Mouse (Mus musculus): ENCODE data around the gene Sema4f. TPM values are rescaled to one million over a fixed set of nuclear protein-coding genes. Genes with fewer than 3 reads are reported as not detected.

The Sema4f gene
- 10 to 100 TPM; 37.5 to 40.6 TPM for total RNA-seq (2021)

DNA sequence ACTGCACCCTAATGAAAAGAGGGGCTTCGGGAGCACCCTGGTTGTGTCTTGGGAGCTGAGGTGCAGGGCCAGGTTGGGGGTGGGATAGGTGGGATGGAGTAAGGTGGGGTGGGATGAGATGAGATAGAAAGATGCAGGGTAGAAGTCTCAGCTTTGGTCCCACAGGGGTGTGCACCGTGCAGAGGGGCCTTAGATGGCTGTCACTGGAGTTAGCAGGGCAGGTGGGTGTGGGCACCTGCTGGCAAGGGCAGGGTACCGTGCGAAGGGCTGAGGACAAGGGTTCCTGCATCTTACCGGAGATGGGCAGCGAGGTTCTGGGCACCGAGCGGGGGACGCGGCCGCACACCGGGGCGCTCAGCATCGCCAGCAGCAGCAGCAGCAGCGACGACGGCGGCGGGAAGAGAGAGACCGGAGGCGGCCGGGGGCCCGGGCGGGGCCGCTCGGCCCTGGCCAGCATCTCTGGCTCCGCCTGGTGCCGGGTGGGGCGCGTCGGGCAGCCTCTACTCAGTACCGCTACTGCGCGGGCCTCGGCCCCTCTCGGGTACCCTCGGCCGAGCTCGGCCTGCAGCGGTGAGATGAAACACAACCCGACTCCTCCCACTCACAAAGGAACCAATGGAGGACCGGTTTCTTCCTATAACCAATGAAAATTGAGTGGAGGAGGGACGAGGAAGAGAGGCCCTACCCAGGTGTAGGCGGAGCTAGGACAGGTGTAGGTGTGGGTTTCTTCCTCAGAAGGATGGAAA is at the start of gene Sema4f:
TSS of gene Sema4f (minus strand) at position 603 of the 746 bp plus-strand sequence.
- peak; percentile 78 to 95 for DNase-seq (ENCODE audit: low spot score in 2 of 2)
- intact Hi-C loops (cut with DNase I) = no loop called here

DNA sequence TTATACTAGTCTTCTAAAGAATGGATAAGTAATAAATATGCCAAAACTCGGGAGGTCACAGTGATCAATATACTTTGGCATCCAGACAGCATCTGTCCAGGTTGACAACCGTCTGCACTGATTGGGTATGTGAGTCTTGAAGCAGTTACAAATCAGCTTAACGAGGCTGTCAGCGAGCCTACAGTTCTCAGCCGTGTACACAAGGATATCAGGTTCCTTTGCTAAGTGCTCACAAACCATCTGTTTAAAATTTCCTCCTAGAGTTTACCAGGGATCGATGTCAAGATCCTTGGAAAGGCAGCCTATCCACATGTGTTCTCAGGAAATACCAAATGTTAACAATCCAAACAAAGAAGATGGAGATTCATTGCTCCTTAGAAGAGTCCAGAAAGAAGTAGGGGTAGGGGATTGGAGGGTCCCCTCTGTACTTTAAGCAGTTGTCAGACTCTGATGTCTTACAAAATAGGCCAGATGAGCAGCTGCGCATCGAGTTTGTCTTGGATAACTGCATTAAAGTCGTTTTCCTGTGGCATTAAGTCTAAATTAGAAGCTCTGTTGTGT is 47.9 kb upstream of the Sema4f start:
- no peak for DNase-seq (ENCODE audit: low spot score in 2 of 2)
- intact Hi-C loops (cut with DNase I) = no loop called here

DNA sequence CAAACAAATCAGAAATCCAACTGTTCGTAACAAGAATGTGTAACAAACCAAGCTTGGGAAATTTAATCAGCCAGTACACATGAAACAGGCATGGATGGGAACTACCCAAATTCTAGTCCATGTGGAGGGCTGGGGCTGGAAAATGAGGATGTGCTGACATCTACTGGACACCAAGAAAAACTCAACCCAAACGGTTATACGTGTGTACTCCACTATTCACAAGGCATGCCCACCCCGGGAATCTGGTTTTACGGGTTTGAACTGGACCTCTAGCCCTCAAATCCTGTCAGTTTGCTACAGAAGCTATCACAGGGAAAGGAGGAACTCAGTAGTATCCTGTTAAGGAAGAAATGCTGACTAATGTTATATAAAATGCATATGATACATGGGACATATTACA is 31.5 kb upstream of the Sema4f start:
- DNase-seq (ENCODE audit: low spot score in 2 of 2) = peak; percentile 63 to 82
- intact Hi-C loops (cut with DNase I) = loop anchor here (1.0 to 2.0 kb wide), 3 partner anchors 54 to 231 kb away; no protein-coding TSS in a partner anchor

DNA sequence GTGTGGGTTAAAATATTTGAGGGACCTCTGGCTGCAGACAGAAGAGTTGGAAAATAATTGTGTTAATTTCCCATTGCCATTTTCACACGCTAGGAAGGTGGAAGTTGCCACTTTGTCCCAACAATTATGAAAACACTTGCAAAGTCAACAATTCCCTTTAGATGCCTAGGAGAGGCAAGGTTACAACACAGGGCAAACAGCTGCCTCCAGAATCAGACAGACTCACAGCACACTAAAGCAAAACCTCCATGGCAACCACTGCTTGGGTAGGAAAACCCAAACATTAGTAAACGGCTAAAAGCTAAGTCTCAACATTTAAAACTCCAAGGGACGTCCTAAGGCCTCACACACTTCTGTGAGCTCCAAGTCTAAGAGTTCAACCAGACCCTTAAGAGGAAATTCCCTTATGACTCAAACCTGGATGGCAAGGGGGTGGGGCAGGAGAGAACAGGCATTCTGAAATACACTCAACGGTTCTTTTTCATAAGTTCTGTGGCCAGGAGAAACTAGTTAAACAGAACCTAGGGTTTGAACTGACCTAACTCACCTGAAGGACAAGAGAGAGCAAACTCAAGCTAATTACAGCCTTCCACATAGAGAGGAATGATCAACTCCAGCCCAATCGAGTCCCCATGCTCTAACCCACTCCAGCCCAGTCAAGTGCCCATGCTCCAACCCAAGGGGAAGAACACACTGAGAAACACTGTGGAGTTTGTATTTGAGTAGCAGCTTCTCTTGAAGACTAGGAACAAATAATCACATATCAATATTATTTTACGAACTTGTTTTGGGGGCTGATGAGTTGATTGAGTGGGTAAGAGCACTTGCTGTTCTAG is 29.9 kb upstream of the Sema4f start:
- no peak for DNase-seq (ENCODE audit: low spot score in 2 of 2)
- intact Hi-C loops (cut with DNase I) = loop anchor here (2.0 kb wide), 2 partner anchors 53 to 61 kb away; no protein-coding TSS in a partner anchor

DNA sequence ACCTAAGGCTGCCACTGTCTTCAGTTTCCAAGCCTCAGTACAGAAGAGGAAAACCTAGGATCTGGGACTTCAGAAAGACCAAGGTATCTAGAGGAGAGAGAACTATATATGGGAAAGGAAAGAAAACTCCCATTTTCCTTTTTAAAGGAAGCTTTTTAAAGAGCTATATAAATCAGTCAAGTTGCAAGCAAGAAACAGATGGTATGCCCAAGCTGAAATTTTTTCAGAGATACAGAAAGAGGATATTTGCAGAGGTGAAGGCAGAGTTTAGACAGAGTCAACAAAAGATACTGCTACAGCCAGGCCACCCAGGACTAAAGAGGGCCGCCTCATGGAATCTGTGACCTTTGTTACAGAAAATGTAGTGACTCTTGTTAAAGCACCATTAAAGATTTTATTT is 22.1 kb upstream of the Sema4f start:
- DNase-seq (ENCODE audit: low spot score in 2 of 2) = peak in 1 of 2 experiments; percentile 55
- intact Hi-C loops (cut with DNase I) = no loop called here

DNA sequence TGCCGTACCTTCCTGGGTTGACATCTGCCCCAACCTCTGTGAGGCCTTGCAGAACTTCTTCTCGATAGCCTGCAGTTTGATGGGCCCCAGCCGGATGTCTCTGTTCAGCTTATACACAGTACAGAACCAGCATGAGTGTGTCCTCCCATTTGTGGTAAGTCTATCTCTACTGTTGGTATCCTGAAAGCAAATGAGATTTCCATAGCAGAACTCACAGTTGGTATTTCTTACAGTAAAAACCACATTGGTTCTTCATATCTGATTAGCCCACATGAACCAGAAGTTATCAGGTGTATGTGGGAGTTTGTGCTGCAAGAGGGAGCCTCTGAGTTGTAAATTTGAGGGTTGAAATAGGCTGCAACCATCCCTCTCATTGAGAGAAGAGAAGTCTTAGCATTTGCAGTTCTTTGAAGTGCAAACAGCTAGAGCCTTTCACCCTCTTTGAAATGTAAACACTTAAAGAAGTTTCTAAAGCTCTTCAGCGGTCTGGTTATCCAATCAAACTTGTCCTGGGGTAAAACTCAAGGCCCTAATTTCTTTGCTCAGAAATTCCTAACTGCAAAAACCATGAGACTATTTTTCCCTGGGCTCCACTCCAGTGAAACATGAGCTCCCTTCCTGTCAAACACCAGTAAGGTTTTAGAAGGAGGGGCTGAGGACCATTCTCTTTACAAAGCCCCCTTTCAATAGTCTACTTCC is 17.1 kb upstream of the Sema4f start:
- no peak for DNase-seq (ENCODE audit: low spot score in 2 of 2)
- intact Hi-C loops (cut with DNase I) = no loop called here

DNA sequence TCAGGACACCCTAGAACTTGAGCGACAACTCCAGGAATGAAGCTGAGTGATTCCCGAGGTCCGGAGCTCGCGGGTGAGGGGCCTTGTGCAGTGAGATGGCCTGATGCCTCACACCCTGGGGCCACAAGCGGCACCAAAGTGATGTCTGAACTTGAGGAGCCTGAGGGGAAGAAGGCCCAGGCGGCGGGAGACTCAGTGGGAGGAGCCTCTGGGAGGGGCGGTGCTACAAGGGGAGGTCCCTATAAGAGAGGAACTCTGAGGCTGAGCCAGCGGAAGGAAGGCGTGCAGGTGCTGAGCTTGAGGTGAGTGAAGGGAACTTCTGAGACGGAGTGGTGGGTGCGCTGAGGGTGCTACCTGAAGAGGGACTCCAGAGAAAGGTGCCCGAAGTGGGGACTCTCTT is 7.1 kb upstream of the Sema4f start, which contains the start of gene M1ap:
TSS of gene M1ap (plus strand) at position 252 of the 400 bp plus-strand sequence.
- intact Hi-C loops (cut with DNase I) = no loop called here

DNA sequence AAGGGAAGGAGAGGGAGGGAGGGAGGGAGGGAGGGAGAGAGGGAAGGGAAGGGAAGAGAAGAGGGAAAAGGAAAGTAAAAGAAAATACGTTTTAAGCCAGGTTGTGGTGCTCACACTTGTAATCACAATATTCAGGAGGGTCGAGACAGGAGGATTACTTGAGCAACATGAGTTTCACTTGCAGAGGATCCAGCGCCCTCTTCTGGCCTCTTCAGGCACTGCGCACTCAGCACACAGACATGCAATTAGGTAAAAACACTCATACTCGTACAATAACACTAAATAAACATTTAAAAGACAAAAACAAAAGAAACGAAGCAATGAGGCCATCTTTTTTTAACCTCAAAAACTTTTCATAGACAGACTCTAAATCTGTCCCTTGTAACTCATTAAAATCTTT is 6.2 kb upstream of the Sema4f start:
- intact Hi-C loops (cut with DNase I) = no loop called here
- DNase-seq (ENCODE audit: low spot score in 2 of 2) = no peak

More for the DNA sequence above, 7.1 kb upstream of the Sema4f start, which contains the start of gene M1ap:
- DNase-seq (ENCODE audit: low spot score in 2 of 2) = no peak

DNA sequence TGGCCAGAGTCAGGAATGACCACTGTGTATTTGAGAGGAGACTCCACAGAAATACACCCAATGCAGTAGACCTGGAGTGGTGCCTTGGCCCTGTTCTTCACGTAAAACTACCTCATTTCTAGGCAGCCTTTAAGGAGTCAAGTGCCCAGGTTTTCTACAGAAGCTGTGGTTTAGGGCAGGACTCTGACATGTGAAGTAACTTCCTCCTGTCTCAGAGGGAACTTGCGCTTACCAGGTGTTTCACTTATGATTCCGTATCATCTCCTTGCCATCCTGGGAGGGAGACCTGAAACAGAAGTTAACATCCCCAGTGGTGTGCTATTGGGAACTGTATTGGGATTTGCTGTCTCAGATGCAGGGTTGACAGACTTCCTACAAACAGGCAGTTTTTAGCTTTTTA is 1.2 kb upstream of the Sema4f start:
- intact Hi-C loops (cut with DNase I) = no loop called here
- no peak for DNase-seq (ENCODE audit: low spot score in 2 of 2)

DNA sequence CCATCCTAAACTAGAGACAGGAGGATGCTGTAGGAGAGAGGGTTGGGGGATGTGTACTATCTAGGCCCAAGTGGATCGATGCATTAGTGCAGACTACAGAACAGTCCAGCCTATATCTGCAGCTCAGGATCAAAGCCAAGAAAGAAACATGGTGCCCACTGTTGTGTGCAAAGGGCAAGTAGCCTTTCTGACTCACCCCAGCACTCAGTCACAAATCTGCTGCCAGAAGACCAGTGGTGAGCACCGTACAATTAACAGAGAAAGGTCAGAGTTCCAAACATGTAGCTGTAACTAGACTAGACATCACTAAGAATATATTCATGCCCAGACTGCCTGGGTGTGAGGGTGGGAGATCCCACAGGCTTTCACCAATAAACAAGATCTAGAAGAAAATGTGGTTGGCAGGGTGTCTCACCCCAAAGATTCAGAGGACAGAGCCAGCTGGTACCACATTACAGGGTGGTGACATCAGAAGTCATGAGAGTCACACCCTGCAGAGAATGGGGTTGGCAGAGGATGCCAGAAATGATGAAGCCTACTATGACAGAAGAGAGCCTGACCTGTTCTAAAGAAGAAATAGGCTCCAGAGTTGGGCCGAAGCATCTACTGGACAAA is 4.8 kb downstream of the Sema4f start:
- intact Hi-C loops (cut with DNase I) = no loop called here
- DNase-seq (ENCODE audit: low spot score in 2 of 2) = no peak

DNA sequence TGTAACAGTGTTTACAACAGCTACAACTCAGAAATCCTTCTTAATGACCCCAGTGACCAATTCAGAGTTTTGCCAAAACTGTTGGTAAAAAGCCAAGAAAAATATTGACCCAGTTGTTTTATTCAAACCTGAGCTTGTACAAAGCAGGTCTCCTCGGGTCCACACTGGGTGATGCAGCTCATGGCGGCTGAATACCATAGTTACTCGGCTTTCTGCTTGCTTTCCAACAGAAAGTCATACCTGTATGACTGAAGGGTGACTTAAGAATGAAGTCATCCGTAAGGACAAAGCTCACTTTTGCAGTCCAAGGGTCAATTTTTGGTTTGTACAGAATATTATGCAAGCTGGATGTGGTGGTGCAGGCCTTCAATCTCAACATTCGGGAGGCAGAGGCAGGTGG is 12.0 kb downstream of the Sema4f start:
- DNase-seq (ENCODE audit: low spot score in 2 of 2) = no peak
- intact Hi-C loops (cut with DNase I) = no loop called here

DNA sequence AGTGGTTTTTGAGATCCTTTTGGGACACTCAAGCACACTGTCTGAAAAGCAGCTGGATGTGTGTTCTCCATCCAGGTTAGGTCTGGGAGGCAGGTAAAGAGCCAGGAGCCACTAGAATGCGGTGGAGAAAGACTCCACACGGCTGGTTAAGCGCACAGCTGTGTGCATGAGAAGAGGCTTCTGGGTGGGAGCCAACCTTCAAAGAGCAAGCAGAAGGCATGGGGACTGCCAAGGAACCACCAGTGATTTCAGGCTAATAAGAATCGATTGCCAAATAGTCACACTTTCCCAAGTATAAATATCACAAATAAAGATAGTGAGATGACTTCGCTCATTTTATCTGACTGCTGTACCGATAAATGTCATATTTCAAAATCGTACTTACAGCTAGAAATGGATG is 13.0 kb downstream of the Sema4f start:
- intact Hi-C loops (cut with DNase I) = no loop called here
- no peak for DNase-seq (ENCODE audit: low spot score in 2 of 2)

DNA sequence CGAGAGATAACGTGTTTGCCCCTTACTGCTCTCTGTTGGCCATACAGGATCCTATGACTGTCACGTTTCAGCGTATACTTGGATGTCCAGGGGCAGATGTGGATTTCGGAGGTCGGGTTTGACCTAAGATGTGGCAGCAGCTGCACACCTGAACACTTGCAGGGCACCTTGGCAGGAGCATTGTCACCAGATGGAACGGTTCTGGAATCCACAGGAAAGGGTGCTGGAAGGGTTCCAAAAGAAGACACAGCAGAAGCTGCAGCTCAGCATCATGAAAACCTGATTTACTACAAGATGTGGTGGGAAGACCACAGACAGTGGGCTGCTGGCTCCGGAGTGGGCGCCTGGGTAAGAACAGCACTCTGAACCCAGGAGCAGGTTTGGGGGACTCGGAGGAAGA is 13.5 kb downstream of the Sema4f start:
- intact Hi-C loops (cut with DNase I) = no loop called here
- no peak for DNase-seq (ENCODE audit: low spot score in 2 of 2)

DNA sequence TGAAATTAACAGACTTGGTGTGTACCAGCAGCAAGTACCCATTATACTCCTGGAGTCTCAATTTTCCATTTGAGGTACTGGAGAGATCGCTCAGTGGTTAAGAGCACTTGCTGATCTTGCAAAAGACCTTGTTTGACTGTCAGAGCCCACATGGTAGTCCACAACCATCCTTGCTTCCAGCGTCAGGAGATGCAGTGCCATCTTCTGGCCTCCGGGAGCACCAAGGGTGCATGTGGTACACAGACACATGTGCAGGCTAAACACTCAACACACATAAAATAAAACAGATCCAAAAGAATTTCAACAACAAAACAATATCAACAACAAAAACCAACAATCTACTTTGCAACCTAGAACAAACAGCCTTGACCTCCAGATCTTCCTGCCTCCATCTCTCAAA is 14.6 kb downstream of the Sema4f start:
- intact Hi-C loops (cut with DNase I) = no loop called here

DNA sequence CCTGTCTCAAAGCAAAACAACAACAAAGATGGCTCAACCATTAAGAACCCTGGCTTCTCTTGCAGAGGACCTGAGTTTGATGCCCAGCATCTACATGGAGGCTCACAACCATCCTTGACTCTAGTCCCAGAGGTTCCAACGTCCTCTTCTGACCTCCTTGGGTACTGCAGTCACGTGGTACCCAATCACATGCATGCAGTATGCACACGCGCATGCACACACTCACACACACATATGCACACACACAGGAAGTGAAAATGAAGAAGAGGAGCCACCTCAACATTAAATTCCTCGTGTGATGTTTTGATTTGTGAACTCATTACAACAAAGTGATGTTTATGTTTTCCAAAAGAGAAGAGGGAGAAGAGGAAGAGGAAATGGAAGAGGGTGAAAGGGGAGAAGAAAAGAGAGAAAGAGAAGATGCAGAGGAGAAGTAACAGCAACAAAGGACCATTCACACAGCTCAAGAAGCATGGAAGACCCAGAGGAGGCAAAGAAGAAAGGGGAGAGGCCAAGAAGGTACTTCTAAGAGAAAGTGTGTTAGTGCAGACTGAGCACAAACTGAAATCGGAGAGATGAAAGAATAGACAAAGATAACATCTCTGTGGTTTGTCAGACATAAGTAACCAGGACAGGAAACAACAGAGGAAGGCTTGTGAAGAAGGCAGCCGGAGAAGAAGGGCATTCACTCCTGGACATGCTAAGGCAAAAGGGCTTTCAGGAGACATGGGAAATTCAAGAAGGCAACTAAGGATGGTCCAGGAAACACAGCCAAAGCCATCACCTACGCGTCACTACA is 17.9 kb downstream of the Sema4f start:
- no peak for DNase-seq (ENCODE audit: low spot score in 2 of 2)
- intact Hi-C loops (cut with DNase I) = no loop called here

More for the DNA sequence above, 14.6 kb downstream of the Sema4f start:
- DNase-seq (ENCODE audit: low spot score in 2 of 2) = no peak

DNA sequence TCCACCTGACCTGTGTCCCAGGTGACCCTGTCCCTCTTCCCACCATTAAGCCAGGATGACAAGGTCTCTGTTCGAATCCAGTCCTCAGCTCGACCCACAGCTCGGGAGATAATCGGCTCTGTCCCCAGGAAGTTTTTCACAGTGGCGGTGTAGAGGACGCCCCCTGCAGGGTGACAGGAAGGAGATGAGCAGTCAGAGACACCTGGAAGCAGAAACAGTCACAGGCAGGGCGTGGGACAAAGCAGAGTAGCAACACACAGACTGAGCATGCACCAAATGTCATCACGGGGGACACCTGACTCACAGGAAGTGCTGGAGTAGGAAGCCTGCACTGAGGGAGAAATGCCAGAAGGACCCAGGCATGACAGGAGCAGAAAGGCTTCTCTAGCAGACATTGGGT is 20.0 kb downstream of the Sema4f start:
- intact Hi-C loops (cut with DNase I) = loop anchor here (10.0 kb wide), 1 partner anchor 185 kb away; the partner anchor contains the start of genes Ccdc142, Gm42688 and Mrpl53
- no peak for DNase-seq (ENCODE audit: low spot score in 2 of 2)

DNA sequence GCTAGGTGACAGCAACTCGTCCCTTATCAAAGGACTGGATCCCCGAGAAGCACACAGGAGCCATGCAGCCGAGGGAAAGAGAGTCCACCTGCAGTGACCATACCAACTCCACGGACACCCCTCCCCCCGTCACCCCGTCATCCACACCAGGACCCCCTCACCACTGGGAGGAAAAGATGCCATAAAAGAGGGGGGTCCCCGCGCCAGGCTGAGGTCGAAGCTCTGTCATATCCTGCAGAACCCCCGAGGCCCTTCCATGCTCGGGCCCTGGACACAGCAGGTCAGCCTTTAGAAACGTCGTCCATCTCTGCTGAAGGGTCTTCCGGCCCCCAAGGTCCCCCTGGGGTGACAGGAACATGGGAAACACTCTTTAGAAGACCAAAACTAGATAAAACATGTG is 21.2 kb downstream of the Sema4f start:
- intact Hi-C loops (cut with DNase I) = loop anchor here (10.0 kb wide), 1 partner anchor 186 kb away; the partner anchor contains the start of genes Ccdc142, Gm42688 and Mrpl53
- DNase-seq (ENCODE audit: low spot score in 2 of 2) = no peak

DNA sequence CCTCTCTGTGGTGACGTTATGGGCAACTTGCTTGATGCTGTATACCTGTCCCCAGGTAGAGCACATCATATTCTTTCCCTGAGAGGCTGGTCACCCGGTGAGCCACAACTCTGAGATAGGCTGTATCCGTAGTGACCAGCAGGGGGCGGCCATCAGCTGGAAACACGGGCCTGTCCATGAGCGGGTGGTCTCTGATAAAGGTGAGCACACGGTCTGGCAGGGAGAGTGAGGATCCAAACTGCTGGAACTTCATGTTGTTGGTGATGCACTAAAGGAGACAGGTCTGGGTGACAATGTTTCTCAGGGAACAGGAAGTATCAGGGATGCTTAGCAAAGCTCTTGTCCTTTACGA is 21.8 kb downstream of the Sema4f start:
- DNase-seq (ENCODE audit: low spot score in 2 of 2) = peak; percentile 56 to 57
- intact Hi-C loops (cut with DNase I) = loop anchor here (2.0 to 10.0 kb wide), 2 partner anchors 53 to 187 kb away; partner anchors contain the start of genes Ccdc142, Gm42688 and Mrpl53
